Mouse (Mus musculus) layer of hippocampus, adult 11-12 months (tissue): ENCODE measurements around the gene Robo1.

Source experiments
- DNase-seq: peaks from one replicate; pipeline ENCODE4 v3.0.0; 2022; ENCODE audit warnings: low spot score

The Robo1 gene

DNA sequence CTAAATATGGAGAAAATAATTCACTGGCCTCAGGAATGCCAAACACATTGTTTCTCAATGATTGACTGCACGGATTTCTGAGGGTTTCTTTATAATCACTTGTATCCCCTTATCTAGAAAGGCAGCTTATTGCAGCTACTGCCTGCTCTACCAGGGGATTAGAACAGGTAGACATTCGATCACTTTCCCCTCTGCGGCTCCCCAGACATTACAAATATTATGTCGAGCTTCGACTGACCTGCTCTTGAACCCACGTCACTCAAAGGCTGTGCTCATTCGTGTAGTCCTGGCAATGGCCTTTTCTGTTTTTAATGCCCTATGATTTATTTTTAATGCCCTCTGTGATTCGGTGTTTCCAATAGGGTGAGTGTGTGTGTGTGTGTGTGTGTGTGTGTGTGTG, 521.4 kb downstream of the Robo1 start:
- no peak for DNase-seq

DNA sequence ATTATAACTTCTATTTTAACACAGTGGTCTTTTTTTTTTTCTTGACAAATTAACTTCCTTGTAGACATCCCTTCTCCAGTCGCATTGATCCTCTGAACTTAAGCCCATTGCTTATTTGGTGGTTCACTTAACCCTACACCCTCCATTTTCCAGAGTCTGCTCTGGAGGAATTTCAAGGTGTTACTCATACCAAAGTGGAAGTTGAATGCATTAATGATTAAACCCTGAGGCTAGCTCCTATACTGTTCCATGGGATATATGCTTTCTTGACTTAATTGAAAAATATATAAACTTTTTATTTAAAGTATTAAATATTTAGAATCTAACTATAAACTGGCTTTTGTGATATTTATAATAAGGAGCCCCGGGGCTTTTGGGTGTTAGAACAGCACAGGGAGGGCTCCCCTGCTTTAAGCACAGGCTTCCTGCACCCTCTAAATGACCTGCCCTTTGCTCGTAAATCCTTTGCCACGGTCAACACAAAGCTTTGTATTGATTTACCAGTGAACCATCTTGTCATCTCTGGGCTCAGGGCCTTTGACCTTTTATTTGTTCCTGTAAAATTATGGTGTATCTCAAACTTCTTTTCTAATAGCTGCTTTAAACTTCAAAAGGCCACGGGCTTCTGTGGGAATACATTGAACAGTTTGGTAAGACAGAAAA, 522.4 kb downstream of the Robo1 start:
- no peak for DNase-seq

DNA sequence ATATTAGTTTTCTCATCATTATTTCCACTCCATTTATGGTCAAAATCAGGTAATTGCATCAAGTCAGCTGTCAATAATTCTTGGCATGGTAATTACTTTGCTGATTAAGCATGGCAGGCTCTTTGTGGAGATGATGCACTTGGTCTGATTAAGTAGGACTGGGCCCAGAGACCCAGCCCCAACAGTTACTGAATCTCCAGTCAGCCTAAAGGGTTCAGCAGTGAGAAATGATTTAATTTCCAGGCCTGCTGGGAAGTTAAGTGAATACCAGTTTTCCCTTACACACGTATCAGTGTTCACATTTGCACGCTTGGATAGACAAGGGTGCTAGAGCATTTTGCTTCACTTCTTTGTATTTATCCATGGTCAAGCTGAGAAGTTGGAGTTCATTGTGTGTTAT, 526.2 kb downstream of the Robo1 start:
- DNase-seq: no peak

DNA sequence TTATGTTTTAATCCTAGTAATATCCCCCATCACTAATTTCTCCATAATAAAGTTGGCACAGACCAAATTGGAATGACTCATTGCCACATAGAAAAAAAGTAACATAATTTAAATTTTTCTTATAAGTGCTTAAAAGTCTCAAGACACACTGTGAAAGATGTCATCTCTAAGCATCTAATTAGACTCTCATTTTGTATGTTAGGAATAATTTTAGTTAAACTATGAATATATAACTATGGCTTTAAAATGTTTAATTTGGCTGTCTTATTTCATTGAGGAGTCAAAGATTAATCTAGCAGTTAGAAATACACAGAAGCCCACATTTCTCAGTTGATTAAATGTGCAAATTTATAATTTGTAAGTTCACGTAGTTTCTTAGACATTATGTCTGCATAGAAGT, 530.9 kb downstream of the Robo1 start:
- no peak for DNase-seq

DNA sequence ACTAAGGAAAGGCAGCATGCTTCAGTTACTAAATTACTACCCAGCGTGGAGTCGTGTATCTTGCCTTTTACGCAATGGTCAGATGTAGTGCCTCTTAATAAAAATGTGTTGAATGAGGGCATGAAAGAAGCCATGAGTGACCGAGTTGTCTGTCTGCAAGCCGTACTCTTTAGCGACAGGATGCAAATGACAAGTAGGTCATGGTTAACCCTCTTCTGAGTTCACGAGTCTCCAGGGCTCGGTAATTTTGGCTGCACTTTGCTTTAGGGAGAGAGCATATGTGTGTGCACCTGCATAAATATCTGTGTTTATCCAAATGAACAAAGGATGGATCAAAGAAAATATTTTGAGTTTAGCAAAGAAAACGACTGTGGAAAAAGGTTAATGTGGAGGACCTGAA, 533.0 kb downstream of the Robo1 start:
- DNase-seq: no peak

DNA sequence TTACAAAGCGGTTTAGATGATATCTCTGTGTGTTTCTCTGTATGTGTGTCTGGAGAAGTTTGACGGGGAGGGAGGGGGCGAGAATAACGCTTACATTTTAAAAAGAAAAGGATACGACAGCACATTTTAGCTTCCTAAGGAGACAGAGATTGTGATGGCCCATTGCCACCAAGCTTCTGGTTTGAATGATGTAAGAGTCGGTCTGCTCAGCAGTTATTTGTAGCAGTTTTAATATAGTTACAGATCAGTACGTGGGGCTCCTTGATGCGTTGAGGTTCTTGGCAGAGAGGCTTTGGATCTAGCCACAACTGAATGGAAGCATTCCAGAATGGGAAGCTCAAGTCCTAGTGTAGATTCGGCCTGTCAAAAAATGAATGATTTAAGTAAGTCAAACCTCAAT, 546.0 kb downstream of the Robo1 start:
- DNase-seq: peak; percentile 29

DNA sequence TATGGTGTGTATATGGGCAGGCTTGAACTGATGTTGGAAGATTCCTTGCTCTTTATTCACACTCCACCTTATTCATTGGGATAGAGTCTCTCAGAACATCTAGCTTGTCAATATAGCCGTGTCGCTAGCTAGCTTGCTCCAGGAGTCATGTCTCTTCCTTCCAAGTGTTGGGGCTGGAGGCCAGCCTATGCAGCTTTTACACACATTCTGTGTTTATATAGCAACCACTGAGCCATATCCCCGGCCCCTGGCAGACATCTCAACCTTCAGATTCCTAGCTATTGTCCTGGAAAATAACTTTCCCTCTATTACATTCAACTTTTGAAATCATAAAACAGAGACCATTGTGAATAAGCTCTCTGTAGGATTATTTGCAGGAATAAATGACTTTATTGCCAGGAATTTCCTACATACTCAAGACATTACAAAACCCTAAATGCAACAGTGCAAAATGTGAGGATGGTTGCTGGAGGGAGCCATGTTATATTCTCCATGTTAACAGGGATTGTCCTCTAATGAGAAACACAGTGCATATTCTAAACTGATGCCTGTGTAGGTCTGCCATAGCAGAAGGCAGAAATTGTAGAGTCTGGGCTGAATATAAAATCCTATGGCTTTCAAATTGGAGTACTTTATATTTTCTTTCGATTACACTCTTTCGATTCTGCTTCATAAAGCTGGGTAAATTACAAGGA, 546.9 kb downstream of the Robo1 start:
- DNase-seq: no peak

DNA sequence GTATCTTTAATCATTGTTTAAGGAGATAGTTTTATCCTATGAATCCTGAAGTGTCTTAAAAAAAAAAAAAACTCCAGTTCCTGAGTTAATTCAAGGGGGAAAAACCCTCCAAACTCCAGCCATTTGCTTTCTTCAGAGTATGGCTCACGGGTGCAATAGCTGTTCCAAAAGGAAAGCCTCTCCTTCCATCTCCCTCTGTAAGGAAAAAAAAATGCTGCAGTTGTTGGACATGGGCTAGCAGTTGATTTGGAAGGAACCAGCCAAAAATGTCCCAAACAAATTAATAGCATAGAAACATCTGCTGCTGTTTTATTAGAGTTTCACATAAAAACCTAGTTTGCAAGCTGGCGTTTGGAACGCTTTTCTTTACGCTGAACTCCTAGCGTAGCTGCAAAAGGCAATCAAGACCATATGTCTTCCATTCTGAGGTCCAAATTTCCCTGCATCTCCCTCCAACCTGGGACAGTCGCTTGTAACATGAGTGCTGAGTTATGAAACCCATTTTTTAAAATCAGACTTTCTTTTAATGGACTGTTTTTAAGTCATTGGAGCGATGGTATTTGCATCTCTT, 553.7 kb downstream of the Robo1 start:
- no peak for DNase-seq

DNA sequence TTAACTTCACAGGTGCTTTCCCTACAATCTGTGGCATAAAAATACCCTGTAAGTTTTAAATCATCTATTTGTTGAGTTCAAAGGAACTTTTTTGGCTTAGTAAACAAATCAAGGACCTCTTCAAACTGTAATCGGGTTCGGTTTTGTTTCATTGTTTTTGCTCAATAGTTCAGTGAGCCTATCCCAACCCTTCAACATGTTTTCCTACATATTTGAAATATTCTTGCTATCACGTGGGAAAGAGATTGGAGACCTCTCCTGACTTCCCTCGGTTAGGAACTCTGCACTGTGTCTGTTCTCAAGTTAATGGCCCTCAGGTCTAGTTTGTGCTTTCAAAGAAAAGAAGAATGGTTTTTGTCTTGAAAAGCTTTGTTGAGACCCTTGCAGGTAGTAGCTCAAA, 557.9 kb downstream of the Robo1 start:
- DNase-seq: no peak

DNA sequence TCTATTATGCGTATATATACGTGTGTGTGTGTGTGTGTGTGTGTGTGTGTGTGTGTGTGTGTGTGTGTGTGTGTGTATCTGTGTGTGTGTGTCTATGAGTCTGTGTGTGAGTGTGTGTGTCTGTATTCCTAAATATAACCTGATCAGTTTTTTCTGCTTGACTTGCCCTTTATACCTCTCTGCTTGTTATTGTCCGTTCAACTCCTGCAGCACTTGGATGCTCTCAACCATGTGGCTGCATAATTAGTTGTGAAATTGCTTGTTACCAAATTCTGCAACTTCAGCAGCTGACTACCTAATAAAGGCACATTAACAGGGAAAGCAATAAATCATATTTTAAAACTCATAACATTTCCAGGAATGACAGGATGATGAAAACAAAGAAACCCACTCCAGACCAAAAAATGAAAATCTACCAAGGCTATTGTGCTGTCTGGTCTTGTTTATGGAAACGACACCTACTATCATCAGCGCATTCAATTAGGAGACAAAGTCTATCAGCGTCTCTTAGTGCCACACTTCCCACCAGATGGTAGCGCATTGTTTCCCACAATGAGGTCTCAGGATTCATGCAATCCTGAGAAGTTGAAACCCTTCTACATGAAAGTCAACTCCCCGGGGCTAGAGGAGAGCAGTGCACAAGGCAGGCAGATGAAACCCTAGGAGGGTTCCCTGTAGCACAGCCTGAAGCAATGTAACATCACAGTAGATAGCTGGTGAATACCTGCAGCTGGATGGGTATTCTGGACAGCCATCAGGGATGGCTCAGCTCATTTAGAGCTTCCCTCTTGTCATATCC, 567.0 kb downstream of the Robo1 start:
- no peak for DNase-seq

DNA sequence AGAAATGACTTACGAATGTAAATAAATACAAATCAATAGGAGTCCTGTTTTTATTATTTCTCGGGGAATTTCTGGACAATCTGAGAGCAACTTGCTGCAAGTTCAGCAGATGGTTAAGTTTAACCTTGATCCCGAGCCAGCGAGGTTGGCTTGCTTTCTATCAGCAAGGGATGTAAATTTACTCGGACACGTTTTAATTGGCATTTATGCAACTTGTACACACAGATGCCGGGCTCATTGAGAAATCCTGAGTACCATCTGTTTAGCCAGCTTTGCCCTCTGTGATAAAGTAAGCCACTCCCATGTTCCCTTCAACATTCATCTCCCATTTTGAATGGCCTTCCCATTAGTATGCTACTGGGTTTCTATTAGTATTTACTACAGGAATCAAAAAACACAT, 580.0 kb downstream of the Robo1 start:
- peak; percentile 39 for DNase-seq

DNA sequence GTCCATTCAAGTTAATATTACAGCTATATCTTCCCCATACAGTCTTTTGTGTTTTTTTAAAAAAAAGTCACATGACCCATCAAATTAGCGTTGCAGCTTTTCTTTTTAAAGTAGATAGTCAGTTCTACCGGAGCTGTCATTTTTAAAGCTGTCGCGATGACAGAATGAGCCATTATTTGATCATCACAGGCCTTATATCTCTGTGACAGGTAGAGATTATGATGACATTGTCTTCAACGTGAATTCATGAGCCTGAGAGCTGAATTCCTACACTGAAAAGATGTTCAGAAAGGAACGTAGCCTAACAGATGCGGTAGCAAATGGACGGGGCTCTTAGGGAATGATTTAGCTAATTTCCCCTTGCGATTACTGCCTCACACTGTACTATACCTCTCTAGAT, 581.3 kb downstream of the Robo1 start:
- DNase-seq: no peak

DNA sequence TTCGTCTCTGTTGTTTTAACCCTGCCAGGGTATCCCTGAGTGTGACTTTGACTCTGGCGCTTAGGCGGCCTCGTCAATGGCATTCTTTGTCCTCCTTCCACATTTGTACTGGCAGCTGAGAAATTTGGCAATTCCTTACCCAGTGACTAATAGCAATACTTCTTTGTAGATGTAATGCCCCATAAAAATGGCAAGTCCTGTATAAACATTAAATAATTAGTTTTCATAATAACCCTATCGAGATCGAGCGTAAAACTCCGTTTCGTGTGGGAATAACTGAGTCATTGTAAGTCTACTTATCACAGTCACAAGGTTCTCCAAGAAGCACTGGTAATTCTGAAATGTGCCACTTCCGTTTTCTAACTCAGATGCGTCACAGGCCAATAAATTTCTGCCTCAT, 589.0 kb downstream of the Robo1 start:
- peak; percentile 15 for DNase-seq

DNA sequence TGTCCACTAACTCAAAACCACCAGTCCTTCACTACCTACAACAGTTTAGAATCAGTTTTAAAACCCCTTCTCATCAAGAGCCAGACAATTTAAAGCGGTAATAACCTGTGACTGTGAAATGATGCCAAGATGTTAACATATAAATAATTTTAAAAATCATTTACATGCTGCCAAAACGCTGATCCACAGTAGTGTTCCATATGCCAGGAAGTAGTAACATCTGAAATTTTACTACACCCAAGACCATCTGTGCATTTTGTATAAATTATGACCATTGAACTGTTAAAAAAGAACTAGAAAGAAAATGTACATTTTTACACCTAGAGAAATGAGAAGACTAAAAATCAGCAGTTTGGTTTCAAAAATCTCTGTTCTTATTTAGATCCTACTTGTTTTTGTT, 600.8 kb downstream of the Robo1 start:
- no peak for DNase-seq

DNA sequence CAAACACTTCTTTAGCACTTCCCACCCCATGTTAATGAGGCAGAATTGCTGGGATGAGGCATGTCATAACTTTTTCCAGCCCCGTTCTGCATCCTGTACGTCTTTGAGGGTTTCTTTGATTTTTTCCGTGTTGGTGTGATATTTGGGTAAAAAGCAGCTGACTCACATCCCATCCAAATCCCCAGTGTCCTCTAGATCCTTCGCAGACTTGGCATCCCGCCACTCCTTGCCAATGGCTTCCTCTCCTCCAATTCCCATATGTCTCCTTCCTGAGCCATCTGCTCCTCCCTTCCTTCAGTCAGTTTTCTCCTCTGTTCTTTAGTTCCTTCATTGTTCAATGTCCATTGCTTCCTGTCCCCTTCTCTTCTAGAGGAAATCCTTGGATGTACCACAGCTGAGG, 605.0 kb downstream of the Robo1 start:
- peak; percentile 55 for DNase-seq

DNA sequence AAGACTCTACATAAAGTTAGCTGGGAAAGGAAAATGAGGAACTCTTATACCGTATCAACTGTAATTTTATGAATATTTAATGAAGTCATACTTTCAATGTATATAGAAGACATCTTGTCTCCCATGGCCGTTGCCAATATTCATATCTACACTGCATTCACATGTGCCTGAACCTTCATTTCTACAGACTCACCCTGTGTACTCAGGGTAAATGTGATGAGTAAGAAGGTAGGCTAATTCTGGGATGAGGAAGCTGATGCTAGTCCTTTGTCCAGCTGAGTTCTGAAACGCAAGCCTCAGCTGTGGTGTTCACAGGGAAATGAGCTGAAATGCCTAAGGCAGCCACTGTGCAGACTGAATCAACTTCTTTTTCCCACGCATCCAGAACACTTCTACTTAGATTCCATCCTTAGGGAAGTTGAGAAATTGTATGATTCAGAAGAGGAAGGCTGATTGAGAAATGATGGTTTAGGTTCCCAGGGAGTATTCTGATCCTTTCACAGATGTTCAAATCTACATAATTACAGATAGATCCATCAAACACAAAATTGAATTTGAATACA, 606.0 kb downstream of the Robo1 start:
- DNase-seq: no peak

DNA sequence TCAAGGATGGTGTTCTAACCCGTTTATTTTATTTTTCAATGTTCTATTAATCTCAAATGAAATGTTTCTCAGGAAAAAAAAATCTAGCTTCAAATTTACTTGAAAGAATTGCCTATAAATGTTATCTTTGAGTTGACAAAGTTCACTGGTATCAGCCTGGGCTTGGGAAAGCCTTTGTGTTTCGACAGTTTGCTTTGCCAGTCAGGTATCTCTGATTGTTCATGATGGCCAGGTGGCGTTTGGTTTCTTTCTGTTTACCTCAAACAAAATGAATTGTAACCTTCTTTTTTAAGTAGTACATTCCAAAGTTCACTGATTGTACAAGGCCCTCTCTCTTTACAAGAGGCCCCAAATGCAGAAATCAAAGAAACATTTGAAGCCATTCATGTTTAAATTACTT, 611.9 kb downstream of the Robo1 start:
- DNase-seq: no peak

DNA sequence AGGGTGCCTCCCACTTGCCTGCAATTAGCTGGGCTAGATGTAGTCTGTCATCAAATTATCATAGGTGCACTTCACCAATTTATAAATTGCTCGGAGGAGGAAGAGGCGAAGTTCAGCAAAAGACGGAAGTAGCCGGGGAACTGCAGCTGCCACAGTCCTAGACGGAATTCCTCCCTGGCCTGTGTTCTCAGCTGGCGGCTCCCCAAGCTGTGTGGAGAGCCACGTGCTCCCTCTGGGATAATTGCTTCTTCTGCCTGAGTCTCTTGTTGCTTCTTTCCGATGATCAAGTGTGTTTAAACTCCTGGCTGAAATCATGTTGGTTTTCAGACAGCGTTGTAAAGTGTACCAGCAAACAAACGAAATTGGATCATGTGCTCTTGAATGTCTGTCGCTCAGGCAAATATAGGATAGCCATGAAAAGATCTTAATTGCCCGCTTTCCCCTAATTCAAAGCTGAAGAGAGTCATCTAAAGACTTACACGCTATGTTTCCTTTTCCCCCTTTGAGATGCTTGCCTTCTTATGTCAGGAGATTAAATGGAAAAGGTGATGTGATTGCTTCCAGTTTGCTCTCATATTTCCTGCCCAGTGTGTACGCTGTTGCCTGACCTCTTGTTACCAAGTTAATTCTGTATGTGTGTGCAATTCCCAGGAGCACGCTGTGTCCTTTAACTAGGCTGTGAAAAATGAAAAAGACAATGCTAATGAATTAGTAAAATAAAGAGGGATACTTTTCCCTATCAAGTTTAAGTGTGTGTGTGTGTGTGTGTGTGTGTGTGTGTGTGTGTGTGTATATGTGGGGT, 616.5 kb downstream of the Robo1 start:
- DNase-seq: peak; percentile 54

DNA sequence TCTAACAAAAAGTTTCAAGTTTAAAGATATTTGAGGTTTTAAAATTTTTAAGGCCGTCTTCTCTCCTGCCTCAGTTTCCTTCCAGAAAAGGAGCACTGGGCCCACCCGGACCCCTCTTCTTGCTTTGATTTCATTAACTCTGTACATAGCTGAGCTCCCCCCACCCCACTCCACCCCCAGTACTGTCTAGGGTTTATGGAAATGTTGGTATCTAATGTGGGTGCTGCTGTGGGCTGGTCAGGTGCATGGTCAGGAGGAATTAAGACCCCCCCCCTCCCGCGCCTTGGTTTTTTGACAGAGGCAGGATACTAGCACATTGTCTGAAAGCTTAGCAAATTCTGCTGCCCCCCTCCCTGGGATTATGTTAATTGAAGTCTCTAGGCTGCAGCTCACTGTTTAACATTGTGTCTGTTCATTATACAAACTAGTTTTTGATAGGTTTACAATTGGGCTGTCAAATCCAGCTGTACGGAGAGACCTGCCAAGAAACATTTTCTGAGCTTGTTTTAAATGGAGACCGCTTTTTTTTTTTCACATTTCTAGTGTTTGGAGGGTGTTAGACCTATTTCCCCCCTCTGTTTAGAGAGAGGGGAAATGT, 620.5 kb downstream of the Robo1 start:
- no peak for DNase-seq

DNA sequence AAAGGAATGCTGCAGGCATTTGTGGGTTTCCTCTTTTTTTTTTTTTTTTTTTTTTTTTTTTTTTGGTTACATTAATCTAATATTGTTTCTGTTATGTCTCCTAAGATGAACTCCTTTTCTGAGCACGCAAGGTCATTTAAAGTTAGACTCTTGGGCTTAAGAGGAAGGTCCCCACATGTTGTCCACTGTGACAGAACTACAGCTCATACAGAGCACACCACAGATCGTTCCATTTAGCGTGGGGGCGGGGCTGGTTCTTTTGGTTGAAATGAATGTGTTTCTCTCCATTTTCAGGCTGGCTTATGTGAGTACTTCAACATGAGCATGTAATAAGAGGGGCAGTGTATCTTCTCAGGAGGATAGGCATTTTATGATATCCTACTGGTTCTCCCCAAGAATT, 622.8 kb downstream of the Robo1 start:
- no peak for DNase-seq

DNA sequence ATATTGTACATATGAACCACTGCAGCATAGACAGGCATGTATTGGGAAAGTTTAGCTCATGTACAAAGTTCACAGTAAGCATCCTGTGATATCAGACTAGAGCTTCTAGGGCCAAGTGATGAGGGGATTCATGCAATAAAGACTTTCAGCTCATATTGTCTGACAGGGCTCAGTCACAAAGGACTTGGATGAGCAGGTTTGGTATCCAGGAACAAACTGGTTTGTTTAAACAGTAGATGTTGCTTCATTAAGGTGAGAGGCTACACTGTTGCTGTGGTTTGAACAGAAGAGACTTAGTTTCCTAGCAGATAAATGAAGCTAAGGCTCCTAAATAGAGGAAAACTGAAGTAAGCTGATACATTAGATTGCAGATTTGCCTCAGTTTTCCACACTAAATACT, 626.8 kb downstream of the Robo1 start:
- no peak for DNase-seq
